Mouse (Mus musculus) ZHBTc4 (cell line): ENCODE data around the gene Adcy5.

Source experiments
- DNase-seq: peaks from one replicate; pipeline ENCODE4 v3.0.0-alpha.2; 2011; ENCODE audit warnings: low read depth, low spot score

The Adcy5 gene

DNA sequence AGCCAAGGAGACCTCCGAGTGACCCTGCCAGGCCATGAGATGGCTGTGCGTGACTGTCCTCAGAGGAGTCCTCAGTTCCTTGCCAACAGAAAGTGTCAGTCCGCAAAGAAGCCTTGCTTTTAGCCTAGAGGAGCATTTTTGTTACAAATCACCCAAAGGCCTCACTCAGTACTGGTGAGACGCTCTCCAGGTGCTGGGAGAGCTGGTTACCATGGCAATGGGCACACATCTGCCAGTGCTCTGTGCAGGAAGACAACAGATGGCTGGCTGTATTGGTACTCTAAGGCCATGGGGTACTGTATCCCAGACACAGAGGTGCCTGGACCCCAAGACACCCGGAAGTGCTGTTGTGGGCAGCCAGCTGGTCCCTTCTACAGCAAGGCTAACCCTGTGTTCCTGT, 51.0 kb downstream of the Adcy5 start:
- DNase-seq, result no peak

DNA sequence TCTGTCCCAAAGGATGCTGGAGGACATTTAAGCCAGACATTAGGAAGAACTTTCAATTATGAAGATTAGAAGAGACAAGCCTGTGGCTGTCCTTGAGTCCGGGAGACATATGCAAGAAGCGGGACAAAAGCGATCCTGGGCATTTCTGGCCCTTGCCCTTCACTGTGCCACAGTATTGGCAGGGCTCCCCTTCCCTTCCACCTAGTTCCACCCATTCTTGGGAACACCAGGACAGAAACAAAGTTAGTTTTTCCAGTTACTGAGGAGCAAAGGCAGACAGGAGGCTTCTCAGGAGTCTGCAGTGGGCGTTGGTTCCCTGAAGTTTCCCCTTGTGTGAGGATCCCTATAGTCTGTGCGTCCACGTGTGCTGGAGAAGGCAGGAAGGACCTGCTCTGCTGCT, 51.7 kb downstream of the Adcy5 start:
- no peak for DNase-seq

DNA sequence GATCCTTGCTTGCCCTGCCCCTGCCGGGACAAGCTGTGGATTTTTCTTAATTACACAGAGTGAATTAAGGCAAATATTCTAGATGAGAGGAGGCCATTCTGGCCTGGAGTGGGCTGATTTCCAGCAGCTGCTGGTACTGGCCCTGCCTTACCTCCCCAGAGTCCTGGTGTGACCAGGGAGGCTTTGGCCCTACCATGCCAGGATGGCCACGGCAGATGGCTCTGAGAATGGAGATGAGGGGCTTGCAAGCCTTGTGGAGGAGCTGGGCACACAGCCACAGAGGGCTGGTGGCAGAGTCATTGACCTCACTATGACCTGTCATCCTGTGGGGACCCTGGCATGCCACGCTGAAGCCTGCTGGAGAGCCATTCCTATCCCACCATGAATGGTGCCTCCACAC, 54.1 kb downstream of the Adcy5 start:
- no peak for DNase-seq

DNA sequence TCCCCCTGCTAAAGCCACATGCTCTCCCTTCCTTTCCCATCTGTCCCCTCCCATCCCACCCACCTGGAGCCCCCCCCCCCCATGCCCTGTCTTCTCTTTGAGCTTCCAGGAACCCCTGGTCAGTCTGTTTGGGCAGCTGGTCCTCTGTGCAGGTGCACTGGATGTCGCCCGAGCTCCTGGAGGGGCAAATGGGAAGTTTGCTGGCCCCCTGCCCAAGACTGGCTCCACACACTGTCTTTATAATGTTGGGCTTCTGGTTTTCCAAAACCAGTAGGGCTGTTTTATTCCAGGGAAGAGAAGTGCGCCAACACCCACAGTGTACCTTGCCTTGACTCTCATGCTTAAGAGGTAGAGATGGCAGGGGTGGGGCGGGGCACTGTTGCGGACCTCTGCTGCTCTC, 55.1 kb downstream of the Adcy5 start:
- no peak for DNase-seq

DNA sequence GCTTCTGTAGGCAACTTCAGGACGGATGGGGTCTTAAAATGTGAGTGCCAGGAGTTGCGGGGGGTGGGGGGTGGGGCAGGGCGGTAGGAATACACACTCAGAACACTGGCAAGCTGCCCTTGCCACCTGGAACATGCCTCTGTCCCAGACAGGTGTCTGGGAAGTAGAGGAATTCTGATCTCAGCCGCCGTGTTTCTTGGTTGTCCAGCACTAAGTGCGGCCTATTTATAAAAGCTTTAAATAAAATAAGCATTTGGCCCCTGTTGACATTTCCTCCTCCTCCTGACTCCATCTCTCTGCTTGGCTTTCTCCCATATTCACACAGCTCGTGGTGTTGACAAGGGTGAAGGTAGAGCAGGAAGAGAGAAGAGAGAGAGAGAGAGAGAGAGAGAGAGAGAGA, 60.4 kb downstream of the Adcy5 start:
- DNase-seq, result no peak

DNA sequence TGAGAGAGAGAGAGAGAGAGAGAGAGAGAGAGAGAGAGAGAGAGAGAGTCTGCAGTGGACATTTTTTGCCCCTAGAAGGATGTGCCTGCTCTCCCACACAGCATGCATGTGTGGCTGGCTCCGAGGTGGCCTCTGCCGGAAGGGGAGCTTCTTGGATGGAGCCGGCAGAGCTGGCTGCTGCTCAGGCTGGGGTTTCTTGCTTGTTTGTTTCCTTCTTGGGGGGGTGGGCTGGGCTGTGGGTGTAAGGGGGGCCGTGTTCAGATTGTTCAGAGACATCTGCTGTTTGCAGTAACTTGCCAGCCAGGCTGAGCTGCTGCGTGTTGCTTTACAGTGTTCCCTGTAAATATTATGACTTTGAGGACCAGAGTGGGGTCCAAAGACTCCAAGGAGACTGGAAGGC, 60.8 kb downstream of the Adcy5 start:
- no peak for DNase-seq

DNA sequence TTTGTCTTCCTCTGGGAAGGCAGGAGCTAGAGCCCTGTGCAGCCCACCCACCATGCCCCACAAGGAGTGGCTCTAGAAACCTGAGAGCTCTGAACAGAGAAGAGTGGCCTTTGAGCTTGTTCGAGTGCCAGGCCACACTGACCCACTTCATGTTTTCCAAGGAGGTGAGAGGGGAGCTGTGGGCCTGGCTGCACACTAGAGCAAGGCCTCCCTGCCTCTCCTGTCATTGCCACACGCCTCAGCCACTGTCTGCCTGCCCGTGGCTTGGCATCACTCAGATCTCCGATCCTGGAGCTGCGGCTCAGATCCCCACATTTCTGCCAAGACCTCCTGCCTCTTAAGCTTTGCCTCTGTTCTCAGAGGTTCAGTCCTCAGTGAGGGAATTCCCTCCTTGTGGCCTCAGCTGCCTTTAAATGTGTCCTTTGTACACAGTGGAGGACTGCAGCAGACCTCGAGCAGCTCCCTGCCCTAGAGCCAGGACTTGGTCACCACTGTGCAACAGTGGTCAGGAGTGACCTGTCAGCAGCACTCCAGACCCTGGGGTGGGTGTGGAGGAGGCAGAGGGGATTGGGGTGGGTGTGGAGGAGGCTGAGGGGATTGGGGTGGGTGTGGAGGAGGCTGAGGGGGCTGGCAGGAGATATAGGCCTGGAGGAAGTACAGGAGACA, 62.3 kb downstream of the Adcy5 start:
- no peak for DNase-seq

DNA sequence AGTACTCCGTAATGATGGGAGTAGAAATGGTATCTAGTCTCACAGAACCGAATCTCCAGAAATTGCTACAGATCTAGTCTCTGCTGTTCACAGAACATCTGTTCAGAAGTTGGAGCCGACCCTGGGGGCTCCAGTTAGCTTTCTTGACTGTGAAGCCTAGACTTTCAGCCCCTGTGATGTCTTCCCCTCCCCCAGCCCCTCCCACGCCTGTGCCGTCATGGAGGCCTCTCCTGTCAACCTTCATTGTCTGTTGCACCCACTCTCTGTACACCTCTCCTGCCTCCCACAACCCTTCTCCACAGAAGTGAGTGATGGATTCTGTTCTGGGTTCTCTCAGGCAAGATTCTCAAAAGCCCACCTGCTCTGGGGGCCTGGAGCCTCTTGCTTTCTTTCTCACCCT, 65.7 kb downstream of the Adcy5 start:
- DNase-seq, result no peak

DNA sequence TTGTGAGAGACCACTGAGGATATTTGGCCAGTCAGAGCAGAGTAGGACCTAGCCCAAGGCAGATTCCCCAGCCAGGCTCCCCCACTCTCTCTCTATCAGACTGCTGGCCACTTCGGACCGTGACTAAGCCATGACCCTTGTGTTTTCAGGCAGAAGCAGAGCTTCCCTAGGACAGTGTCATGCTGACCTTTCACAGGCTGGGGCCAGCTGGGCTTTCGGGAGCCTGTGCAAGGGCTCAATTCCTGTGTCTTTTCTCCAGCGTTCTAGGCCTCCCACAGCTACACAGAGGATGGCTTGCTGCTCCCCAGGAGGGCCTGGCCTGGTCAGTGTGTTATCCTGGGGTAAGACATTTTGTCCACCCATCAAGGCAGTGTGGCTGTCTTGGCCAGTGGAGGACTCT, 66.9 kb downstream of the Adcy5 start:
- DNase-seq, result no peak

DNA sequence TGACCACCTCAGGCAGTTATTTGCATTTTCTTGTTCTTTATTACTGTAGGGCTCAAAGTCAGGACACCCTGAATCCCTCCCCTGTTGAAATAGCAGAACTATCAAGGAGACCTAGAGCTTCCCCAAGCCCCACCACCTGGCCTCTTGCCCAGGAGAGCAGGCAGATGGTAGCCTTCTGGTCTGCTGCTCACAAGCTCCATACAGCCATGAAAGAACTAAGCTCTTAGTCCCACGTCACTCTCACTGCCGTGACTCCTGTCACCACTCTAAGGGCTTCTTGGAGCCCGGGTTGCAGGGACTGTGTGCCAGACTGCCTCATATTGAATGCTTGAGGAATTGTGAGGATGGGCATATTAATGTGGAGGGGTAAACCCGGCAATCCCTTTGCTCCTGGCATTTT, 69.3 kb downstream of the Adcy5 start:
- DNase-seq, result no peak

DNA sequence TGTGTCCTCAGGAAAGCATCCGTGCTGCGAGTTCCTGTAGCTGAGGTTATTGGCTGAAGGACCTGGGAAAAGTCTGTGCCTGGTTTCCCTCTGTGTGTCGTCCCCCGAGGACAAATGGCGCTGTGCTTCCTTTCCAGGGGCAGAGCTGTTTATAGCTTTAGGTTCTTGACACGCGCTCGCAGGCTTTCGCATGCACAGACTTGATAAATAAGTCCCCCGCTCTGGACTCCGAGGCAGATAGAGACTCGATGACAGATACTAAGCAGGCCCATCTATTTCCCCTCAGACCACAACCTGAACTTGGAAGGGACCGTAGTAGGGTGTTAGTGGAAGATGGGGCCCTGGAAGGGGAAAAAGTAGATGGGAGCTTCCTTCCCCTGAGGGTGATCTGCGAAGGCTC, 70.0 kb downstream of the Adcy5 start:
- DNase-seq, result no peak

DNA sequence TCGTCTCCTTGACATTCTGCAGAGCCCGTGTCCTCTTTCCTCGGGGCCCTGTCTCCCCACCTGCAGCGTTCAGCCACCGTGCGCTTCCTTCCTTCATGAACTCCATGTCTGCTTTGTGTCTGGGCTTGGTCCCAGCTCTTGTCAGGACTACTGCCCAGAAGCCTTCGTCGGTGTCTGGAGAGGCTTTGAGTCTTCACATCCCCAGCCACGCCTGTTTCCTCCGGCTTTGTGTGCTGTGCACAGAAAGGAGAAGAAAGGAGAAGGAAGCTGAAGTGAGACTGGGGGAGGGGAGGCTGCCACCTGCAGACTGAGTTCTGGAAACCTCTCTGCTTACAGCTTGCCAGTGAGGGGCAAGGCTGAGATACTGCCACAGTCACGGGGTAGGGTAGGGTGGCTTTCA, 74.9 kb downstream of the Adcy5 start:
- peak; percentile 61 for DNase-seq

DNA sequence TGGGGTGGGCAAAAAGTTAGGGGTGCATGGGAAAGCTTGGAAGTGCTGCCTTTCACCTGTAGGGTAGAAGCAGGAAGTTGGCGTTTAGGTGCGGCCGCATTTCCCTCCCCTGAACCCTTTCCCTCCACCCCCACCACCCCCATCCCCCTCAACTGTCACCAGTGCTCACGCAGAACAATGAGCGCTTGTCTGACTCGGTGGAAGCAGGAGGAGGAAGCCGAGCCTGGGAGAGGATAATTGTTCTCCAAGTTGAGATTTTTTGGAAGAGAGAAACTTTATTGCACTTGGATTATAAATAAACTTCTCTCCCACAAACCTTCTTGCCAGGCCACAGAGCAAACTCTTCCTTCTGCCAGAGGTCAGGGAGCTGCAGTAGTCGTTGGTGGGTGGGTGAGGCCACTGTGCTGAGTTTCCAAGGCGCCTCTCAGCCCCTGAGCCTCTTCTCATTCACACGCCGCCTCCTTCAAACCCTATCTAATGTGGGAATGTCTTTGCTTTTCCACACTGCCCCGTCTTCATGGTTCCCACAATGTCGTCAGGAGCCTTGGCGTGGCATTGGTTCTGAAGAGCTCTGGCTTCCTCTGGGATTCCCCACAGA, 77.6 kb downstream of the Adcy5 start:
- peak; percentile 13 for DNase-seq

DNA sequence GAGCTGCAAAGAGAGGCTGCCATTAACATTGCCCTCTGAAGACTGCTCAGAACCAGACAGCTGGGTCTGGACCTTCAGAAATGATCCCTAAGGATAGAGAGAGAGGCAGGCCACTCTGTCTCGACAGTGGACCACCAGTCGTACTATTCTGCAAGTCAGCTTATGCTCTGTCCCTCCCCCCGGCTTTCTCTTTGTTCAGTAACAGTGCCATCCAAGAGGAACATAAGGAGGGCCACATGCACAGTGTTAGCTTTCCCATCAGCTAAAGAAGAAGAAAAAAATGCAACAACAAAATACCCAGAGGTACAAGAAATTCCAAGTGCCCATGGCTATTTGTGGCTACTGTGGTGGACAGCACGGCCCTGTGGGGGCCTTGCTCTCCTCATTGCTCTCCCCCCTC, 78.7 kb downstream of the Adcy5 start:
- DNase-seq, result no peak

DNA sequence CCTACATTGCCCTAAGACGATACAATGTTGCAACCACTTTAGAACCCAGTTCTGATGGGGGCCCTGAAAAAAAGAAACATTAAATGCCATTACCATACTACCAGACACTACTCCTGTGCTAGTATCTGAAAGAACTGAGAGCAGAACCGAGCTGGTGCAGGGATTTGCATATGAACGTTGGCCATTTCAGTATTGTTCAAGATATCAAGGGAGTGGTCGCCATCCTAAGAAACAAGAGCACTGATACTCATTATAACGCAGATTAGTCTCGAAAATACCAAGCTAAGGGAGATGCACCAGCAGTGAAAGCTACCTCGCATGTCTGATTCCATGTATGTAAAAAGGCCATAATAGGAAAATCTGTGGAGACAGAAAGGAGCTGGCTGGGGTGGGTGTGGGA, 82.4 kb downstream of the Adcy5 start:
- peak; percentile 71 for DNase-seq

DNA sequence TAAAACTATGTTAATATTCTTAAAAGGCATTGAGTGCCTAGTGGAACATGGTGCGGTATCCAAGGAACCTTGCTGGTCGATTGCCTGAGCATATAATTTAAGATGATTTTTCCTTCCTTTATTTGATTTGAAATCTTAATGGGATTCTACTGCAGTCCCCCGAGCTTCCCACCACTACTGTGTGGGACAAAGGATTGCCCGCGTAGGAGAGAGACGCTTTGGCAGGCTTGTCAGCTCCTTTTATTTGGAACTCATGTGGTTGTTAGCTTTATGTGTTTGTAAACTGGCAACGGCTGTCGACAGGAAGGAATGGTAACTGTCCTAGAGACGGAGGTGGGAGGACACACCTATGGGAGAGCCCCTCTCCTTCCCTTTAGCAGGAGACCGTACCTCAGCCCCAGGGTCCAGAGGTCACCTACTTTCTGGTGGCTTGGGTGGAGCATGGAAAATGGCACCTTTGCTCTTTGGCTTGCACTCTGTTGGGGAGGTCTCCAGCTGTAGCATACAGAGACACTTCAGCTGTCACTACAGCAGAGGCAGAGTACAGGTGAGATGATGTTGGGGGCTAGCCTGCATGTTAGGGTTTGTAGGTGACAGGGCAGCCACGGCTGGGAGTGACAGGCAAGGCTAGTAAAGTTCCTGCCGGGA, 84.8 kb downstream of the Adcy5 start:
- DNase-seq, result no peak

DNA sequence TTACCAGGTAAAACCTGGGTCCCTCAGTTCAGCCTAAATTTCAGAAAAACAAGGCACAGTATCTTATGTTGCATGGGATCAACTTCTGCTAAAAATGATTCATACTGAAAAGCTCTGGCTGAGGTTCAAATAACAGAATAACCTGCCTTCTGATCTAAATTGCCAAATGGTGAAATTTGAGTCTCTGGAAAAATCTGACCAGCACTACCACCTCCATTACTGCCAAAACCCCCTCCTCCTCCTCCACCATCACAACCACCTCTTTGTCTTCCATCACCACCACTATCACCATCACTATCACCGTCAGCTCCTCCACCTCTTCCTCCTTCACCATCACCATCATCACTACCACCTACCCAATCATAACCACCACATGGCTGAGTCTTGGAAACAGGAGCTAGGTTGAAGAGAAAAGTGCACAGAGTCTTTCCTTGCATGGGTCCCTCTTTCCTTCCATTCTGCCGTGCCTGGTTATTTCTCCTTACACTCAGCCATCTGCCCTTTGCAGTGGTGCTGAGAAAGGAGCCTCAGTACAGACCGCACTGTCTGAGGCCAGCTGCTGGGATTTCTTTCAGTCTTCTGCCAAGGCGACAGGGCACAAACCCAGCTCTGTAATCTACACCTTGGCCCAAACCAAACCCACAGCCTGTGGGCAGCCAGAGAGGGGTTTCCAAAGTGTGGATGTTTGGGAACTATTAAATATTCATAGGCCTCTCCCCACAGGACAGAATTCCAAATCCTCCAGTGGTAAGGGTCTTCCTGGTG, 85.5 kb downstream of the Adcy5 start:
- no peak for DNase-seq

DNA sequence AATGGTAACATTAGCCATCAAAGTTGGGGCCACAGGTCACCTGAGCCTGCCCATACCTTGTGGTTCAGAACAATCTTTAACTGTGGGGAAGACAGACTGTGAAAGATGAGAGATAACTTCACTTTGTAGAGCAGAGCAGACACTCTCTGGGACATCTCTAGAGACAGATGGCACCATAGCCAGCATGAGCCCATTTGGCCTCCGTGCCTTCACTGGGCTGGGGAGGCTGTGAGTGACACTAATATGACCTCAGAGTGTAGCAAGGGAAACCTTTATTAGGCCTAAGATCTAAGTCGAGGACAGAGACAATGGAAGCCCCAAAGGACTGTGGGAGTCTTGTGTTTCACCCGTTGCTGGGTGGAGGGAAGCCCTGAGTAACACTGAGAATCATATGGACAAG, 92.7 kb downstream of the Adcy5 start:
- DNase-seq, result no peak

DNA sequence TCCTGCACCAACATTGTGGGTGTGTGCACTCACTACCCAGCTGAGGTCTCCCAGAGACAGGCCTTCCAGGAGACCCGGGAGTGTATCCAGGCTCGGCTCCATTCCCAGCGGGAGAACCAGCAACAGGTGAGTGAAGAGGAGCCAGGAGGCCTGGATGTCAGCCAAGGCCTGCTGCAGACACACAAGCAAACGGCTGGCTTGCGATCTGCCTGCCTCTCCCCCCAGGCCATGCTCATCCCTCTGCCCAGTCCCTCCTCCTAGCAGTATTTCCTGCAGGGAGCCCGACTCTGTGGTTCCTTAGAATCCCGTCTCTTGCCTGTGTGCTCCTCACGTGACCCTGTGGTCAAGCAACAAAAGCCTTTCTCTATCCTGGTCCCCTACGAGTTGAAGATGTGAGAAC, 94.1 kb downstream of the Adcy5 start:
- DNase-seq, result no peak

DNA sequence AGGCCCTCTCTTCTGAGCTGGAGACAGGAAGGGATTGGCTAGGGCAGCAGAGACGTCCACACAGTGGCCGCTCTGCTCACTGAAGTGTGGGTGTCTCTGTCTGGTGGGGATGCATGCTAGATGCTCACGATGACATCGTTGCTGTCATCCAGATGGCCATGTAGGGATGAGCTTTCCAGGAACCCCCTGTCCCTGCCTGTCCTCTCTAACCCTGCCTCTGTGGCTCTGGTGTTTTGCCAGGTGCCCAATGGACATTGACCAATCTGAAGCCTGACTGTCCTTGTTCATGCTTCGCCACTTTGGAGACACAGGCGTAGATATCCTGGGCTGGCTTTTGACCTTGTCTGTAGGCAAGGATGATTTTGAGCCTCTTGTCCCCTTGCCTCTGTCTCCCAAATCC, 95.1 kb downstream of the Adcy5 start:
- no peak for DNase-seq

DNA sequence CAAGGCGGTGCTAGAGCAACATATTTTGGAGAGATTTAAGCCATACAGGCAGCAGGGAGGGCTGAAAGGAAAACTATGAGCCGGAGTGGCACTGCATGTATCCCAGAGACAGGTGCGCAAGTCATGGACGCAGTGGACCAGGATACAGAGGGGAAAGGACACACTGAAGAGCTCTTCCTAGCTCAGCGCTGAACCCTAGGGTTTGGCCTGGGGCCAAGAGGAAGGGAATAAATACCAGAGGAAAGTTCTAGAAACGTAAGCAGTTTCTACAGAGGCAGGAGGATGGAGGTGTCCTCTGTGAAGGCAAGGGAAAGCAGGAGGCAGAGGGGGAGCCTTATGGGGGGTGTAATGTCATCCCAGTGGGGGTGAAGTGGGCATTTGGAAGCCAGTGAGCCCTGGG, 97.0 kb downstream of the Adcy5 start:
- no peak for DNase-seq

DNA sequence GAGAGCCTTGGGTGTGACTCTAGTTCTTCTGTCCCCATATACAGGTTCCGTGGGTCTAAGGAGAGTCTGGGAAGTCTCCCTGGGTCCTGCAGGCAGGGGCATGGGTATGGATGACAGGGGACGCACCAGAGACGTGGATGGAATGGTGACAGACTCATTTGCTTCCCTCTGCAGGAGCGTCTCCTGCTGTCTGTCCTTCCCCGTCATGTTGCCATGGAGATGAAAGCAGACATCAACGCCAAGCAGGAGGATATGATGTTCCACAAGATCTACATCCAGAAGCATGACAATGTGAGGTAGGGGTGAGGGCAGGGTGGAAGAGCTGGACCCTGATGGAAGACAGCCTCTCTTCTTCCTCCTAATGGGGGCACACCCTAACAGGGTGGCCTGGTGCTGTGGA, 98.3 kb downstream of the Adcy5 start:
- peak; percentile 38 for DNase-seq

DNA sequence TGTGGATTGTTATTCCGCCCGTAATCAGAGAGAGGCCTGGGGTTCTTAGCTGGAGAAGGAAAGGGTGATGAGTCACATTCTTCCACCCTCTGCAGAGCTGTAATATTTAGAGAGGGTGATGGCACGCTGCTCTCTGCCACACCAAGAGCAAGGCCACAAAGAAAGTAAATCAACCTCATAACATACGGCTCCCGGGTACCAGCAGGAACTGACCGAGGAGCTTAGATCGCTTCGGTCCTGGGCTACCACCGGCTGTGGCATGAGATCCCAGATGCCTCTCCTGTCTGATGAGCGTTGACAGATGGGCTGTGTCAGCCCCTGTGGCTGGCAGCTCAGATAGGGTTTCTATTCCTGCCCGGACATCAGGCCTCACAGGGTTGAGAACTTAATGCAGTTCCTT, 101.3 kb downstream of the Adcy5 start:
- DNase-seq, result no peak
